Mouse (Mus musculus): ENCODE measurements around the gene Amz2.

GRCm38 (mm10) chr11:109444600-109444999, 18.9 kb downstream of the Amz2 start:
- TF ChIP-seq GATA1 (IDR thresholded peaks at IDR 0.05; ENCODE audit: borderline replicate concordance, low read length), result no peak
- no peak for TF ChIP-seq TAL1 (conservative IDR thresholded peaks at IDR 0.05; ENCODE audit: low read depth, low read length)
- 0 out of 2 replicates have a peak, but pooled peaks have one; percentile 23 for TF ChIP-seq CTCF (IDR thresholded peaks at IDR 0.05; ENCODE audit: low read depth, low read length)
- TF ChIP-seq GATA2 (IDR thresholded peaks at IDR 0.05; ENCODE audit: borderline replicate concordance, low read depth, low read length), result no peak
